10 mouse cellular contexts compared by ENCODE assay signal in the genomic region with DNA sequence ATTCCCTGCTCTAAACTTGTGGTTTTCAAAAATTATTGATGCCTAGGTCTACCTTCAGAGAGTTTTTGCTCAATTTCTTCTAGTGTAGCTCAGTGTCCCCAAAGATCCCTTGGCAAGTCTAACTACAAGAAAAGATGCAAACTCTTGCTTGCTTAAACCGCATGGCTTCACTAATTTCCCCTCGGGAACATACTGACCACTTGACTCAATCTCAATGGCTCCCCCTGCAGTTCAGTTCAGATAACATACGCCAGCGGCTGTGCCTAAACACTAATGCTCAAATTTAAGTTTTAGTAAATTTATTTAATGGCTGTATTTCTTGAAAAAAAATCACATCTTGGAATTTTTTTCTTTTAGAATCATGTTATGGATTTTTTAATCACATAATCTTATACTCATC. TPM values are rescaled to one million over a fixed set of nuclear protein-coding genes. Genes with fewer than 3 reads are reported as not detected.
A peak's percentile ranks its signal among the peaks of the same experiment; 100 is the strongest.
DNase-seq lines count a peak whose midpoint lies in the region; ATAC-seq lines count a peak whose summit lies in the region.
"Had no signal": no experiment of that assay in that cellular context is flagged by ENCODE, and none has a peak within 500 bp of the region (broad histone marks: within the 10 kb centered on the region; RNA-seq: fewer than 3 reads in every experiment).

No protein-coding gene starts in this region.

- H3K36me3 ChIP-seq in intestine, embryonic 14.5 days (ENCODE audit: control insufficient read depth, insufficient read depth, low read length): no peaks in the 10 kb centered on the region
- no peaks in the 10 kb centered on the region for H3K36me3 ChIP-seq in intestine, embryonic 16.5 days (ENCODE audit: control insufficient read depth, insufficient read depth, low read length)
- no peaks in the 10 kb centered on the region for H3K36me3 ChIP-seq in embryonic facial prominence, embryonic 14.5 days (ENCODE audit: control insufficient read depth, insufficient read depth, low read length)
- H3K36me3 ChIP-seq: hindbrain, embryonic 15.5 days; neural tube, embryonic 12.5 days had no signal

- WGBS in intestine, embryonic 14.5 days: 38% methylated on average over 4 of the region's 4 CpGs
- 45% methylated on average over 4 of the region's 4 CpGs for WGBS in intestine, embryonic 16.5 days
- 33% methylated on average over 4 of the region's 4 CpGs for WGBS in embryonic facial prominence, embryonic 14.5 days

- H3K27ac ChIP-seq in intestine, embryonic 14.5 days (ENCODE audit: low read depth): no peak overlapping the region
- no peak overlapping the region for H3K27ac ChIP-seq in intestine, embryonic 16.5 days (ENCODE audit: low read length)
- no peak overlapping the region for H3K27ac ChIP-seq in embryonic facial prominence, embryonic 14.5 days (replicated peaks; ENCODE audit: low read depth, low read length)
- H3K27ac ChIP-seq: hindbrain, embryonic 15.5 days; neural tube, embryonic 12.5 days had no signal

- no peak overlapping the region for H3K4me2 ChIP-seq in intestine, embryonic 14.5 days (ENCODE audit: low read length)
- no peak overlapping the region for H3K4me2 ChIP-seq in intestine, embryonic 16.5 days (ENCODE audit: low read depth, low read length)
- H3K4me2 ChIP-seq in embryonic facial prominence, embryonic 14.5 days (ENCODE audit: low read depth, low read length): no peak overlapping the region
- H3K4me2 ChIP-seq: hindbrain, embryonic 15.5 days; neural tube, embryonic 12.5 days had no signal

- DNase-seq in intestine, embryonic 14.5 days (ENCODE audit: low spot score): peak; percentile 57
- DNase-seq in ES-CJ7 (ENCODE audit: low read depth, low spot score): peak; percentile 58
- DNase-seq in brain, adult 2 months (ENCODE audit: low read depth, low spot score): peak; percentile 78
- DNase-seq in embryonic facial prominence, embryonic 14.5 days (ENCODE audit: low spot score): peak; percentile 52
- DNase-seq in kidney, adult 8-10 months: peak; percentile 18 to 34
- DNase-seq in lung, adult 18-20 months: peak; percentile 17 to 50
- peak; percentile 15 for DNase-seq in thymus, postnatal 14 days

- no peaks in the 10 kb centered on the region for H3K4me1 ChIP-seq in intestine, embryonic 14.5 days (replicated peaks; ENCODE audit: control insufficient read depth, insufficient read depth, low read length)
- H3K4me1 ChIP-seq in intestine, embryonic 16.5 days (ENCODE audit: control insufficient read depth, insufficient read depth, low read length): no peaks in the 10 kb centered on the region
- H3K4me1 ChIP-seq in embryonic facial prominence, embryonic 14.5 days (ENCODE audit: control insufficient read depth, insufficient read depth, low read length): no peaks in the 10 kb centered on the region
- H3K4me1 ChIP-seq: hindbrain, embryonic 15.5 days; neural tube, embryonic 12.5 days had no signal

- no peaks in the 10 kb centered on the region for H3K9me3 ChIP-seq in intestine, embryonic 14.5 days (ENCODE audit: control insufficient read depth, low read length)
- no peaks in the 10 kb centered on the region for H3K9me3 ChIP-seq in intestine, embryonic 16.5 days (ENCODE audit: control insufficient read depth, low read length)
- H3K9me3 ChIP-seq in embryonic facial prominence, embryonic 14.5 days (ENCODE audit: control insufficient read depth, low read length): no peaks in the 10 kb centered on the region
- H3K9me3 ChIP-seq: hindbrain, embryonic 15.5 days; neural tube, embryonic 12.5 days had no signal

- no peaks in the 10 kb centered on the region for H3K27me3 ChIP-seq in intestine, embryonic 14.5 days (replicated peaks; ENCODE audit: control insufficient read depth, insufficient read depth, low read length)
- H3K27me3 ChIP-seq in intestine, embryonic 16.5 days (replicated peaks; ENCODE audit: control insufficient read depth, insufficient read depth, low read length): no peaks in the 10 kb centered on the region
- no peaks in the 10 kb centered on the region for H3K27me3 ChIP-seq in embryonic facial prominence, embryonic 14.5 days (replicated peaks; ENCODE audit: control insufficient read depth, insufficient read depth, low read length)
- H3K27me3 ChIP-seq: hindbrain, embryonic 15.5 days; neural tube, embryonic 12.5 days had no signal

- no peak overlapping the region for H3K4me3 ChIP-seq in intestine, embryonic 14.5 days (ENCODE audit: low read depth, low read length)
- H3K4me3 ChIP-seq in intestine, embryonic 16.5 days (ENCODE audit: low read length): no peak overlapping the region
- no peak overlapping the region for H3K4me3 ChIP-seq in embryonic facial prominence, embryonic 14.5 days (ENCODE audit: low read depth, low read length)
- H3K4me3 ChIP-seq: hindbrain, embryonic 15.5 days; neural tube, embryonic 12.5 days had no signal

- H3K9ac ChIP-seq in intestine, embryonic 14.5 days (ENCODE audit: low read length): no peak overlapping the region
- no peak overlapping the region for H3K9ac ChIP-seq in intestine, embryonic 16.5 days (ENCODE audit: low read depth, low read length)
- no peak overlapping the region for H3K9ac ChIP-seq in embryonic facial prominence, embryonic 14.5 days (ENCODE audit: low read depth, low read length)
- H3K9ac ChIP-seq: hindbrain, embryonic 15.5 days; neural tube, embryonic 12.5 days had no signal

- no peak for ATAC-seq in intestine, embryonic 14.5 days (replicated peaks; ENCODE audit: low FRiP score, low TSS enrichment, low read depth)
- ATAC-seq in intestine, embryonic 16.5 days: no peak
- ATAC-seq in embryonic facial prominence, embryonic 14.5 days (ENCODE audit: low read depth): no peak

RNA-seq across cellular contexts. Expression of a gene that starts 49.2 kb away (rescaled TPM):
- 9.2 and 9.9 TPM in 2 replicates for polyA plus RNA-seq in intestine, embryonic 14.5 days (2014; fragmentation: Nextera tagmentation; extraction: Ambion mirVana)
- polyA plus RNA-seq in intestine, embryonic 16.5 days (2015; fragmentation: Nextera tagmentation; extraction: Ambion mirVana): 3.6 and 4.1 TPM in 2 replicates
- polyA plus RNA-seq in embryonic facial prominence, embryonic 14.5 days (2014; fragmentation: Nextera tagmentation; extraction: Ambion mirVana): 4.6 and 5.5 TPM in 2 replicates

Comparison
In these comparisons a context has a peak if more than half of its experiments do, and no peak if none do; other contexts are left out.
1. DNase-seq: peak in every context shown above with its lines; median percentile 78 in brain, adult 2 months; 58 in ES-CJ7; 57 in intestine, embryonic 14.5 days; 52 in embryonic facial prominence, embryonic 14.5 days; 34 in lung, adult 18-20 months; 26 in kidney, adult 8-10 months; 15 in thymus, postnatal 14 days.